Mouse (Mus musculus) right cerebral cortex, postnatal 25 days (tissue): ENCODE measurements around the gene Myo1a.

Experiments used
- DNase-seq: peaks from one replicate; pipeline ENCODE4 v3.0.0; 2022

Myo1a gene

DNA sequence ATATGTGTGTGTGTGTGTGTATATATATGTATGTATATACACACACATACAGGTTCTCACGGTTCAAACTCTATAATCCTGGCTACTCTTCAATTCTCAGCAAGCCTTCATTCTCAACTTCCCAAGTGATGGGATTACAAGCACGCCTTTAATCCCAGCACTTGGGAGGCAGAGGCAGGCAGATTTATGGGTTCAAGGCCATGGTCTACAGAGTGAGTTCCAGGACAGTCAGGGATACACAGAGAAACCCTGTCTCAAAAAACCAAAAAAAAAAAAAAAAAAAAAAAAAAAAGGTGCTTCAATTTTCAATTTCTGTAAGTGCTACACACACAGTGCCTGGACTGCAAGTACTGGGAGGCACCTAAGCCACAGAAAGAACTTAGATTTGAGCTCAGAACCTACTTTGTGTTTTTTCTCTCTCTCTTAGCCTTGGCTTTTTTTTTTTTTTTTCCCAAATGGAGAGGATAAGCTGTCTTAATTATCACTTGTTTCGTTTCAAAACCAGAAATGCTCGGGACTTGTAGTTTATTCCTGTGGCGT lies 29.0 kb upstream of the Myo1a start:
- no peak for DNase-seq

DNA sequence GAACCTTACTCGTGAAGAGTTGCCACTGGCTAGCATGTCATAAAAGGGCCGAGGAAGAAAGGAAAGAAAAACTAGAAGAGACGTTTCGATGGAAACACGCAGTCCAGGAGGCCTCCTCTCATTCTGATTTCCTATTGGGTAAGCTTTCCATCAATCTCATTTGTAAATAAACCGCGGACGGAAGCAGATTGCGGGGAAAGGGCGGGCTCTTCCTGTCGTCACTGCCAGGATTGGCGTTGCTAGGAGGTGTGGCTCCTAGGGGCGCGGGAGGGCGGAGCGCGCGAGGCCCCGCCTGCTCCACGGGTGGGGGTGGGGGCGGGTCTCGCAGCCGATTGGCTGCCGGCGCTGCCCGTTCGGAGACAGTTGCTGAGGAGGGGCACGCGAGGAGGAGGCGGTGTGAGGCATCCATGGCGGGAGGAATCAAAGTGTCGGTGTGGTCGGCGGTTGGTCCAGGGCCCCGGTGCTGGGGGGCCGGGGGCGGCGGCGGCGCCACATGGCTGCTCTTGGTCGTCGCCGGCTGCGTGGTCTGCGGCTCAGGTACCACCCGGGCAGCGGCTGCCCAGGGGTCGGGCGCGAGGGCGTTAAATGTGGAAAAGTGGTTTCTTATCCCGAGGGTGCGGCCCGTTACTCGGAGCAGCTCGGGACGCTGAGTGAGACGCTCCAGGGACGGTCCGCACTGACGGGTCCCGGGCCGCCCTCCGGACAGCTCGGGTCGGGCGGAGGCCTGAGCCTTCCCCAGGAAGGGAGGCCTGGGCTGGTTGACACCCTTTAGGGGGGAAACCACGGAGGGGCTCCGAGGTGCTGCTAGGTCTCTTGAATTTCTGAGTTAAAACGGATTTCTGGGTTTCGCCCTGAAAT lies 28.1 kb upstream of the Myo1a start:
- DNase-seq, result peak; percentile 93

DNA sequence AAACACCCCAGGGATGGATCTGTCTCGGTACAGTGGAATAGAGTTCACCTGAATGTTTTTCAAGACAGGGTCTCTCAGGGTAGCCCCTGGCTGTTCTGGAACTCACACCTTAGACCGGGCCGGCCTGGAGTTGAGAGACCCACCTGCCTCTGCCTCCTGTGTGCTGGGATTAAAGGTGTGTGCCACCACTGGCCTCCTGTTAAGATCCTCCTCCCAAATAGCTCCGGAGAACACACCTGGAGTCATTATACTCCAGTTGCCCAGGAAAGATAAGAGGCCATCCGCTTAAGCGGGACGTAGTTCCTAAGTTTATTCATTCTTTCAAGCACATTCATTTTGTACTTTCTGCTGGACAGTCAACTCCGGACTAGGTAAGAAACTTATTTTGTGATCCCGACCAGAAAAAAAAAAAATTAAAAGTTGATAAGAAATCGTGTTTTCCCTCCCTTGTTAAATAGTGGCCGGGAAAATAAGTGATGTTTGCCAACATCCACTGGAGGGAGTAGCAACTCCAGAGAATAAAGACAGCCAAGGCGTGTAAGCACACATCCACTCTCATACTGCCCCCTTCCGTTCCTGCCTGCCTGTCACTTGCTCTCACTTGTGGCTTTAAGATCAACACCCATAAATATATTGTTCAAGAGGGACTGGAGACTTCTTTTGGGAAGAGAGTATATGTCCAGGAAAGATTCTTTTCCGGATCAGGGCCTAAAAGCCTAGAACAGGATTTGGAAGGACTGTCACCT lies 27.2 kb upstream of the Myo1a start:
- no peak for DNase-seq

DNA sequence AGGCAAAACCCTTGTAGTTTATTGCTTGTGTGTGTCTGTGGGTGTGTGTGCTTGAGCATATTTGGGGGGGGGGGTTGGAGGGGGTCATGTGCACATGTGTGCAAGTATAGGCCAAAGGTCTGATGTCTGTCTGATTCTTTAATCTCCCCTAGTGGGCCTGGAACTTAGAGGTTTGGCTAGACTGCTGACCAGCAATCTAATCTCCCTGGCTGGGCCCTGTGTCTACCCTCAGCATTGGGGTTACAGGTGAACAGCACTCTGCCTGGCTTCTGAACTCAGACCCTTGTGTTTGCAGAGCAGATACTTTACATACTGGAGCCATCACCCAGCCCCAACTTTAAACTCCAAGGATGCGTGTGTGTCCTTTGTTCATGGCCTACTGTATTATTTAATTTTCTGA lies 25.8 kb upstream of the Myo1a start:
- no peak for DNase-seq

DNA sequence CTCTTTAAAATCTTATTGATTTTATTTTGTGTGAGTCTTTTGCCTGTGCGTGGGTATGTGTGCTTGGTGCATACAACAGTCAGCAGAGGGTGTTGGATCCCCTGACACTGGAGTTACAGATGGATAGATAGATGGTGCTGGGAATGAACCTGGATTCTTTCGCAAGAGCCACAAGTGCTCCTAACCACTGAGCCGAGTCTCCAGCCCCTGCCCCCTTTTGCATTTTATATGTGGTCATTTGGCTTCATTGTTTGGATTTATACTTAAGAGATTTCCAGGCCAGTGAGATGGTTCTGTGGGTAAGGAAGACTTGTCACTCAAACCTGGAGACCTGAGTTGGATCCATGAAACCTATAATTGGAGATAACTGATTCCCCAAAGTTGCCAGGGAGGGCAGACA lies 25.1 kb upstream of the Myo1a start:
- no peak for DNase-seq

DNA sequence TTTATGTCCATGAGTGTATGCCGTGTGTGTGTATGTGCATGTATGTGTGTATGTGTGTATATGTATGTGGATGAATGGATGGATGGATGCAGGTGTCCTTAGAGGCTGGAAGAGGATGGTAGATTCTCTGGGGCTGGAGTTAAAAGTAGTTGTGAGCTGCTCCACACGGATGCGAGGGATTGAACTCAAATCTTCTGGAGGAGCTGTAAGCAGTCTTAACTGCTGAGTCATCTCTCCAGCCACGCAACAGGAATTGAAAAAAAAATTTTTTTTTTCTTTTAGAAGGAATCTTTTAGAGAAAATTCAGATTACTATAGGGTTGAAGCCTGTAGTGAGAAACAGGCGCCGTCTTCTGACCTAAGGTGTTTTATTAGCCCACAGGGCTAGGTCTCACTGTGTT lies 22.1 kb upstream of the Myo1a start:
- no peak for DNase-seq

DNA sequence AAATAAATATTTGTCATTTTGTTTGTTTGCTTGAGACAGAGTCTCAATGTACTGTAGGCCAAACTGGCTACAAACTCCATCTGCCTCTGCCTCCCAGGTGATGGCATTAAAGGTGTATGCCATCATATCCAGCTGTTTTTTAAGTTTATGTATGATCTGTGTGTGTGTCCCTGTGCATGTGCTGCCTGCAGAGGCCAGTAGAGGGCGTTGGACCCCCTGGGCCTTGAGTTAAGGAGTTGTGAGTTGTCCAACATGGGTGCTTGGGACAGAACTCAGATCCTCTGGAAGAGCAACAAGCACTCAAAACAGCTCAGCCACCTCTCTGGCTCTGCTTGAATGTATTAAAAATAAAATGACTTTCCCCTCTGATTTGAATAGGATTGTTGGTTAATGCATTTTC lies 13.9 kb upstream of the Myo1a start:
- DNase-seq, result no peak

DNA sequence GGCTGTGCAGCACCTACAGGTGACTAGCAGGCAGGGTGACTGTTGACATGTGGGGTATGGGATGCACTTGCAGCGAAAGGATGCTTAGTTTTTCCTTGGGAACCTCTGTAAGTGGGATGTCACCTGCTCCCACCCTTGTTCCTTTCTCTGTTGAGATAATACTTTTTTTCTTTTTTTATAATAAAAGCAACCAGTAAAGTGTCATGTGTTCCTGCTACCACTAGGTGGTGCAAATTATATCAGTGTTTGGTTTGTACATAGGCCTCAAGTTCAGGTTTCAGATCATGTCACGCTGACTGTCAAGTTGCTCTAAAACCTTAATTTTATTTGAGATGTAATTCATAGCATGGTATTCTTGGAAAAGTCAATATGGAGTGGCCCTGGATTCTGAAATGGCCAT lies 10.3 kb upstream of the Myo1a start:
- no peak for DNase-seq

DNA sequence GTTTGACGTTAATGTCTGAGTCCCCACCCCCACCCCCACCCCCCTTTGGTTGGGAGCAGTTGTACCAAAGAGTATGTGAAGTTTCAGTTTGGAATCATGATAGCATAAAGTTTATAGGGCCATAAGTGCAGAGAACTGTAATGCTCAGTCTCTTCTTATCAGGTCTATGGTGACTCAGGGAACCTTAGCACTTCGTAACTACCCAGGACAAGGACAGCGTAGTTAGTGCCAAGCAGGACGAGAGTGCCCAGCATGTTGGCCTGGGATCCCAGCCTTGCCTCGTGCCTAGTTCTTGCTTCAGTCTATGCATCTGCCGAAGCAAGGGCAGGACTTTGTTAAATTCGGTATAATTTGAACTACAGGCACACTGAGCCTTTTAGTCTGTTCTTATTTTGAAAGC lies 9.2 kb upstream of the Myo1a start:
- no peak for DNase-seq

DNA sequence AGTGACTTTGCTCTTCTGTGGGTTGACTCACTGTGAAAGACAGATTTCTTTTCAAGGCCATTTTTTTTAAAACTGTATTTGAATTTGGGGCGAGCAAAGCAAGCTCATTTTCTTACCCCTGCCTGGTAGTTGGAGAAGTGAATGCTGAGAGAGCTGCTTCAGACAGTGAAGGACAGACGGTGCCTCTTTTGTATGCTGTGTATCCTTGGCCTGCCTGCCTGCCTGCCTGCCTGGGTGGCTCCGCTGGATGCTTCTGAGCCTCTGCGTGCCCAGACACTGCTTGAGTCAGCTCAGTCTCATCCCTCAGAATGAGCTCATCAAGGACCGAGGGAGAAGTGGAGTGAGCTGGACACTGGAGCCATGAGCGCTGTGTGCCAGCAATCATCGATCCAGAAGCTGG lies 6.0 kb upstream of the Myo1a start:
- DNase-seq, result no peak

DNA sequence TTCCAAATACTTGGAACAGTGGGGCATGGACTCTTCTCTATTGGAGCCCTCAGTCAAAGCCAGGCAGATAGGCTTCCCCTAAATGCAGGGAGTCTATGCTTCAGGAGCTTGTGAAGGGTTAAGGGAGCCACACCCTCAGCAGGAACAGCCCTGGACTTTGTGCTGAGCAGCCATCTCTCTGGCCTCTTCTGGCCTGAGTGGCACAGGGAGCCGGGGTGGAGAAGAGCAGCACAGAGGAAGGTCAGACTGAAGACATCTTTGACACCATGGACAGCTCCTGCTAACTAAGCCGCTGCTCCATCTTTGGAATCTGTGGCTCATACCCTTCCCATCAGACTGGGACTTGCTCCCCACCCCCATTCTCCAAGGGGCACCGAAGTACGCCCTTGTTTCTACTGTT lies 1.7 kb upstream of the Myo1a start:
- no peak for DNase-seq

DNA sequence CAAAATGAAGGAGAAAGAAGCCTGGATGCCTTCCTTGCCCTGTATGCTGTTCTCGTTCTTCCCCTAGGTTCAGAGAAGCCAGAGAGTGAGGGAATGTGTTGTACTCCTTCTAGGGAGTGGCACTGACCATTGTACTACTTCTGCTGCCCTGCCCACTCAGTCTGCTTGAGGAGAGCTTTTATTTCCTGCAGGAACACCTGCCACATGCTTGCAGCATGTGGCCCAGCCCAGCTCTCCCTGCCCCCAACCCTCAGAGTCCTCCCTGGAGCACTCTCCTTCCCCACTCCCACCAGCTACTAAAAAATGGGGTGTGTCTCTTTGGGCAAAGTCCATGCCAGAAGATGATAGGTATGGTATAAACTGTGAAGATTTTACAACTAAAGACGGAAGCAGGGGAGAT lies 677 bp upstream of the Myo1a start:
- DNase-seq, result no peak

DNA sequence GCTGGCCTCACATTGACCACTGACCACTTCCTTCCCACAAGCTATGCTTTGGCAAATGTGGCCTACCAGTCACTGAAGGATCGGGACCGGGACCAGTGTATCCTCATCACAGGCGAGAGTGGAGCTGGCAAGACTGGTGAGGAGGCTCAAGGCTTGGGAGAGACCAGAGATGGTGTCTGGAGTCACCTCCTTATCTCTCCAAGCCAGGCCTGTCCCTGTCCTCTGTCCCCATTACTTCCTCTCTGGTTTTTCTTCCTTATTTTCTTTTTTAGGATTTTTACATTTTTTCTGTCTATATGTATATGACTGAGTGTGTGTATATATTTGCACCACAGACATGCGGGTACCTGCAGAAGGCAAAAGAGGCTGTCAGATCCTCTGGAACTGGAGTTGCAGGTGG lies 813 bp downstream of the Myo1a start:
- no peak for DNase-seq

DNA sequence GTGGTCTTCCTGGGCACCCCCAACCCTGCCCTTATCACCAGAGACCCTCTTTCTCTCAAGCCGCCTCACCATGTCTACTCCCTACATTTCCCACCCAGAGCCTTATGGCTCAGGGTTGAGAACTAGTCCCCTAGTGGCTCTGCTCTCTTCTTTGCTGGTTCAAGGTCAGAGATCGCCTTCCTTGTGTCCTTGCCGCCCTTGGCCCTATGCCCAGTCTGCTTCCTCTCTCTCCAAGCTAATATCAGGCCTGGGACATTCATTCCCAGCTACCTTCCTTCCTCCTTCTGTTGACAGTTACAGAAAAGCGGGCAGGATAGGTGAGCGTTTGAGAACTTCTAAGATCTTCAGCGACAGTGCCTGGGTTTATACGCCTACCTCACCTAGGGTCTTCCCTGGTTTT lies 2.8 kb downstream of the Myo1a start:
- no peak for DNase-seq

DNA sequence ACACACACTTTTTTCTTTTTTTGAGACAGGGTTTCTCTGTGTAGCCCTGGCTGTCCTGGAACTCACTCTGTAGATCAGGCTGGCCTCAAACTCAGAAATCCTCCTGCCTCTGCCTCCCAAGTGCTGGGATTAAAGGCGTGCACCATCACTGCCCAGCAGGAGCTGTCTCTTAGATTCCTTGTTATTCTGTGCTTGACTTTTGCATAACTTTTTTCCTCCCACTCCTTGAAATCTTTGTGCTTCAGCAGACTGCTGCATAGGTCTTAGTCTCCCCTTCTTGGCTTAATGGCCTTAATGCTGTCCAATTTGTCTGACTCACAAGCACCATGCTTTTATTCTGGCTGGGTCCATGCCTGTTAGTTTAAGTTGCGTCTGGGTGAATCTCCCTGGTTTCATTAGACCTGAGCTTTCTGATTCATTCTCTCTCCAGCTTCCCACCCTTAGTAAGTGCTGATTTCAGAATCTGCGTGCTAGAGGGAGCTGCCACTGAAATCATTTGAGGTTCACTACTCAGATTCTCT lies 3.9 kb downstream of the Myo1a start:
- no peak for DNase-seq

DNA sequence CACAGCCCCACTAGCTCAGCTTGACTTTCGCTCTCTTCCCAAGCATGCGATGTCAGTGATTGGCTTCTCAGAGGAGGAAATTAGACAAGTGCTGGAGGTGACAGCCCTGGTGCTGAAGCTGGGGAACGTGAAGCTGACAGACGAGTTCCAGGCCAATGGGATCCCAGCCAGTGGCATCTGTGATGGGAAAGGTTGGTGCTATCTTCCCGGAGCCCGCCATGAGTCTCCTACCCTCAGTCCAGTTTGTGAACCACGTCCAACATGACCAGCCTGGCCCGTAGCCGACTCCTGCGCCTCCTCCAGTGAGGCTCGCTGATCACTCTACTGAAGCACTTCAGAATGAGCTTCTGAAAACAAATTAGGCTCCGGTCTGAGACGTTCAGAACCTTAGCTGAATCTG lies 5.4 kb downstream of the Myo1a start:
- DNase-seq, result no peak

DNA sequence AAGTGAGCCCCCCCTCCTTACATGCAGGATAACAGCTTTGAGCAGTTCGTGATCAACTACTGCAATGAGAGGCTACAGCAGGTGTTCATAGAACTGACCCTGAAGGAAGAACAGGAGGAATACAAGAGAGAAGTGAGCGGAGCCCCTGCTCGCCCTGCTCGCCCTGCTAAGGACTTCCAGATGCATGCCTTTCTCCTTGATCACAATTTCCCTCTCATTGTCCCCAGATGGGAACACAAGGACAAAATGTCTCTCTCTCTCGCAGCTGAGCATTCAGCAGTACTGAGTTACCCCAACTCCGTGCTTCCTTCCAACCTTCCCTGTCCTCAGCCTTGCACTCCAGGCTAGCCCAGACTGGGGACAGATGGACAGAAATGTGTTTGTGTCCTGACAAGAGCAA lies 7.8 kb downstream of the Myo1a start:
- no peak for DNase-seq

DNA sequence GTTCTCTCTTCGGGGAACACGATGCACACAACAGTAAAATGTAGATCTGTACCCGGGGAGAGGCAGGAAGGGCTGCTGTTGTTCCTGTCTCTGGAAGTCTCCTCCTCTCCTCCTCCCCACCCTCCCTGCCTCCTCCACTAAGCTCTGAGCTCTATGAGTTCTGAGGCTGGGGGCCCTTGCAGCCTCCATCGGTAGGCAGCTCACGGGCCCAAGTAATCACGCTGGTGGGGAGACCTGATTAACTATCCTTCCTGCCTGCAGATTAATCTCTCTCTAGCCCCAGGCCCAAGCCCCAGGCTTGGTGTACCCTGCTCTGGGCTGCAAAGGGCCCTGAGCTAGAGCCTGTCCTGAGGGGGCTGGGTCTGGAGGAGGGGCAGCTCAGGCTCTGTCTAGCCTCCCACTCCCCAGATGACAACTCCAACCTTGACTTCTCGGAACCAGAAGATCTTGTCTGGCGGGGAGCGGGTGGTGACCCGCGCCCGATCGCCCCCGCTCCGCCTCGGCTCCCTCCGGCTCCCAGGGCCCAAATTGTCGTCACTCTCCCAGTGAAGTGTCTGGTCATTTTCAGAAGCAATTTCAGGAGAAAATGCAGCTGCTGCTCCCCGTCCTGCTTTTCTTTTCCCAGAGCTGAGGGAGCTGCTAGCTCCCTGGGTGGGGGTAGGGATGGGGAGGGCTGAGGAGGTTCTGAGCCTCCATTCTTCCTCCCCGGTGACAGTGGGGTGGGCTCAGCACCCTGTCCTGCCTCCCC lies 16.9 kb downstream of the Myo1a start:
- DNase-seq, result no peak

DNA sequence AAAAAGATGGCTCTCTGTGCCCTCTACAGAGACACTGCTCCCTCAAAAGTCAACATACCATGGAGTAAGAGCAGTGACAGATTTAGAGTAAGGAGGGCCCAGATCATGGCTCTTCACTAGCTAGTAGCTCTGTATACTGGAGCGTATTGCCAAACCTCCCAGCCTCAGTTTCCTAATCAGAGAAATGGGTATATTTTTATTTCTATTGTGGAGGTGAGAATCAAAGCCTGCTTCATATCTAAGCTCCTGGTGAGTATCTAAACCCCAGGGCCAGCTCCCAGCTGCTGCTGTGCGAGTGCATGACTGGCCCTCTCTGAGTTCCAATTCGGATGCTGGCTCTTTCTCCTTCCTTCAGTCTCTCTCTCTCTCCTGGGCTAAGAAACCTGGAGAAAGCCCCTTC lies 19.2 kb downstream of the Myo1a start, which contains the start of gene Tac2:
Gene Tac2 (plus strand): TSS at position 301 of the 400 bp plus-strand sequence.
- DNase-seq, result no peak

DNA sequence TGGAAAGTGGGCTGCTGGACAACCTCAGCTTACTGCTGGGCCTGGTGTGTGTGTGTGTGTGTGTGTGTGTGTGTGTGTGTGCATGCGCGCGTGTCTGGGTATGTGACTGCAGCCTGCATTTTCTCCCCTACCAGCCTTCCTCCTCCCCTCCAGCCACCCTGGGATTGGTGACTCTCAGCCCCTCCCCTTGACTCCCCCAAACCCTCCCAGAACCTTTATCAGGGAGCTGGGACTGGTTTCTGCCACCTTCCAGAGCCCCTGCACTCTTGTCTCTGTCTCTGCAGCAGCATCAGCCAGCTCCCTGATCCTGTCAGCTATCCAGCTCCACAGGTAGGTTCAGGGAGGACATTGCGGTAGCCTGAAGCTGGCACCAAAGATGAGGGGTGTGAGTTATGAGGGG lies 20.2 kb downstream of the Myo1a start:
- no peak for DNase-seq

DNA sequence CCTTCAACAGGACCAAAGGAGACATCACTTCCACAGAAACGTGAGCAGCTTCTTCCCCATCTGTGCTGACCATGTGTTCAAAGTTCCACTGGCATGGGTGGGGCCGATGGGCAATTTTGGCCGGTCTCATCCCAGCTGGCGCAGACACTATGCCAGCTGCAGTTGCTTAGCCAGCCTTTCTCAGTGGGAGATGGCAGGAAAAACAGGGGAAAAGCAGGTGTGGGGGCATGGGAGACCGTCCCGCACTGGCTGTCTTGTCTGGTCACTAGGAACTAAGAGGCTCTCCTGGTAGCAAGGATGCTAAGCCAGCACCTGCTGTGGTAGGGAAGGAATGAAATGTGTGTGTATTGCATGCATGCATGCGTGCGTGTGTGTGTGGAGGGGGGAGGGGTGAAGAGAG lies 23.5 kb downstream of the Myo1a start:
- DNase-seq, result no peak

DNA sequence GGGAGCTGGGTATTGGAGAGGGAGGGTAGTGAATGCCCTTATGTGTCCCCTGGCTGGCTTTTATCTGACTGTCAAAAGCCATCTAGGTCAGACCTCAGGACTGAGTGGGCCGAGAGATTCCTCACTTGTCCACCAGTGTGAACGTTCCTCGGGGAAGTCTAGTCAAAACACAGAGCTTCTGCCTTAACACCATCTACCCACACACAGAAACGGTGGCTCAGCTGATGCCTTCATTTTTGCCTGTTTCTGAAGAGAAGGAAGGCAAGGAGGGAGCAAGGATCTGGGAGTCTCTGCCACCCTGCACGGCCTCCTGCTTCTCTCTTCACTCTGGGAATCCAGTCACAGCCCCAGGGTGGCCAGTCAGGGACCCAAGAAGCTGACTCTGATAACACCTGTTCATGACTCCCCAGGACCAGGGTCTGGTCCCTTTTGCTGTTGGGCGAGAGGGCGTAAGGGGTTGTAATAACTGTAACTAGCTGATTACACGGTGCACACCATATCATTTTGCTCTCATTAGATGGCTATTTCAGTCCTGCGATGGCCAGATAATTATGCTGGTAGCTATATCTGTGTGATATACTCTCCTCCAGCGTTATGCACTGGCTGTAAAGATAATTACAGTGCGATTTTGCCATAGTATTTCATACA lies 25.4 kb downstream of the Myo1a start:
- no peak for DNase-seq

DNA sequence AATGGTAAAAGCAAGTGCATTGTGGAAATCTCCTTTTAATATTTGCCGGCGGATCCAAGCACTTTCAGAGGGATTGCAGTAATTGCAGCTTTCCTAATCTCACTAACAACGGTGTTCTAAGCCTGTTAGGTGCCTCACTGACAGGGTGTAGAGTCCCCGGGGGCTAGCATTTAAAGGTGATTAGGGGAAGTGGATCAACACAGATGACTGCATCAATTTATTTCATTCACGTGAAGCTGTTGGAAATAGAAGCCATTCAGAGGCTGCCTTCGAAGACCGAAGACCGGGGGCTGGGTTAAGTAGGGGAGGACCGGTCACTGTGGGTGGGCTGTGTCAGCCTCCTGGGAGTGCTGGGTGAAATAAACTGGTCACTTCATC lies 26.0 kb downstream of the Myo1a start:
- no peak for DNase-seq
